Mouse (Mus musculus) layer of hippocampus, postnatal 10 days (tissue): ENCODE data around the gene Gm38431. TPM values are rescaled to one million over a fixed set of nuclear protein-coding genes. Genes with fewer than 3 reads are reported as not detected.

Experiments used
- DNase-seq, 2 experiments: peaks; one replicate each; pipeline ENCODE4 v3.0.0; 2021; ENCODE audit warnings: low spot score in 2 of 2
- long read RNA-seq: library from polyadenylated mRNA; stranded (forward); transcript quantifications from one replicate; pipeline ENCODE4 v2.0.0, GENCODE M21; 2023
- total RNA-seq, 2 experiments: library from RNA; stranded (reverse); gene quantifications; 2 replicates each; pipeline ENCODE4 v1.2.3; 2021

The Gm38431 gene
- total RNA-seq: 1 to 10 TPM; 2.4 to 3.4 TPM
- long read RNA-seq, partial matches to known transcripts: 0 of 1 reads
- long read RNA-seq, other reads (novel, unspliced or antisense): 1 of 1 reads

GRCm38 (mm10) chr9:21091707-21092320 is at the start of gene Gm38431, which contains the start of gene Raver1:
TSS of gene Gm38431 (minus strand) at chr9:21091997.
TSS of gene Raver1 (minus strand) at chr9:21092008.
- DNase-seq: peak; percentile 94 to 96

GRCm38 (mm10) chr9:21138386-21138785 is 46.6 kb upstream of the Gm38431 start:
- no peak for DNase-seq

- peak; percentile 65 to 69 for DNase-seq
These were observed 45.4 kb upstream of the Gm38431 start for GRCm38 (mm10) chr9:21137229-21137628.

- no peak for DNase-seq
These were observed 44.6 kb upstream of the Gm38431 start for GRCm38 (mm10) chr9:21136401-21136800.

DNA sequence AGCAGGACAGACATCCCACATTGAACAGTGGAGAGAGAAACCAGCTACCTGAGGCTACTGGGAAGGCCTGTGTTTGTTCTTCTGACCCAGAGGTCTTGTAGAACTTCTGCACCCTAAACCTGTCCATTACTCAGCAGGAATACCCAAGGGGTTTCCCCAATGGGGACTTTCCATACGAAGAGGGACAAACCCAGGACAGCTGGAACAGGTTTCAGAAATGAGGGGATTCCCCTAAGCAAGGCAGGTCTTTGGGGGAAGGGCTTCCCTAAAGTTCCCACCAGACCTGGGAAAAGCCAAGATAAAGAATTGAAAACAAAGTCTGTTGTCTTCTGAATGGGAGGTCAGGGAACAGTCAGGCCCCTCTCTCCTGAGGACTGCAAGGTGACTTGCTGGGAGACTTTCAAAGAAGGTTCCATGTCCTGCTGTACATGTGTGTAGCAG is 44.2 kb upstream of the Gm38431 start:
- DNase-seq: no peak

DNA sequence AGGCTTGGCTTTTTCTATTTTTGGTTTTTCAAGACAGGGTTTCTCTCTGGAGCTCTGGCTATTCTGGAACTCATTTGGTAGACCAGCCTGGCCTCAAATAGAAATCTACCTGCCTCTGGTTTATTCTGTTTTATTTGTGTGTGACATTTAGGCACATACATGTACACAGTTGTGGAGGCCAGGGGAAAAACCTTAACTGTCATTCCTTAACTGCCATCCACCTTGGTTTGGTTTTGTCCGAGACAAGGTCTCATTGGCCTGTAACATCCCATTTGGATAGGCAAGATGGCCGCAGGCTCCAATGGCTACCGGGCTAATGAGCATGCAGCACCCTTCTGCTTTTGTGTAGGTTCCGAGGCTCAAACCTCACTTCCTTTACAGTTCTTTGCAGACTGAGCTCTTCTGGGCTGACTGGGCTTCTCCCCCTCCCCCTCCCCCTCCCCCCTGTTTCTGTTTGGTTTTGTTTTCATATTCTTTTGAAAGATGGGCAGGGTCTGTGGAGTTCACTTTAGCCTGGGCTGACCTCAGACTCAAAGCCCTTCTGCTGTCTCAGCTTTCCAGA is 43.6 kb upstream of the Gm38431 start:
- DNase-seq: no peak

DNA sequence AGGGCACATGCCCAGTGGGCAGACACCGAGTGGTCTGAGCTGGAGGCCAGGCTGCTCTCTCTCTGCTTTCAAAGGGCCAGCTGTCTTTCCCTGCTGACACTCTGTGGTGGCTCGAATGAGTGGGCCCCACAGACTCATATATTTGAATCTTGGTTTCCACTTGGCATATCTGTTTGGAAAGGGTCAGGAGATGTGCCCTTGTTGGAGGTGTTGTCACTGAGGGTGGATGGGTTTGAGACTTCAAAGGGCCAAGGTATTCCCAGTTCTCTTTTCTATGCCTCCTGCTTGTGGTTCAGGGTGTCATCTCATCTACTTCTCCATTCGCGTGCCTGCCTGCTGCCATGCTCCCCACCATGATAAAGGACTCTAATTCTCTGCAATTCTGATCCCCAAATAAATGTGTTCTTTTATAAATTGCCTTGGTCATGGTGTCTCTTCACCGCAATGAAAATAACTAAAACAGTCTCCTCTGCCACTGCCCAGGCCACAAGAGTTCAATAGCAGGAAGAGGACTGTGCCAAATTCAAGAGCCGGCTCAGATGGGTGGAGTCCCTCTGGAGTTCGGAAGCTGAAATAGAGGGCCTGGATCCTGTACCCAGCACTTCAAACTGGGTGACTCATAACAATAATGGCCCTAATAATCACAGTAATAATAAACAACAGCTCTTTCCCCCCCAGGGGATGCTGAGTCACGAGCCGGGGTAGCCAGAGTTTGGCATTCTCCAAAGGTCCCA is 43.0 kb upstream of the Gm38431 start:
- no peak for DNase-seq

- DNase-seq: no peak
These were observed 41.4 kb upstream of the Gm38431 start for GRCm38 (mm10) chr9:21133064-21133707.

DNA sequence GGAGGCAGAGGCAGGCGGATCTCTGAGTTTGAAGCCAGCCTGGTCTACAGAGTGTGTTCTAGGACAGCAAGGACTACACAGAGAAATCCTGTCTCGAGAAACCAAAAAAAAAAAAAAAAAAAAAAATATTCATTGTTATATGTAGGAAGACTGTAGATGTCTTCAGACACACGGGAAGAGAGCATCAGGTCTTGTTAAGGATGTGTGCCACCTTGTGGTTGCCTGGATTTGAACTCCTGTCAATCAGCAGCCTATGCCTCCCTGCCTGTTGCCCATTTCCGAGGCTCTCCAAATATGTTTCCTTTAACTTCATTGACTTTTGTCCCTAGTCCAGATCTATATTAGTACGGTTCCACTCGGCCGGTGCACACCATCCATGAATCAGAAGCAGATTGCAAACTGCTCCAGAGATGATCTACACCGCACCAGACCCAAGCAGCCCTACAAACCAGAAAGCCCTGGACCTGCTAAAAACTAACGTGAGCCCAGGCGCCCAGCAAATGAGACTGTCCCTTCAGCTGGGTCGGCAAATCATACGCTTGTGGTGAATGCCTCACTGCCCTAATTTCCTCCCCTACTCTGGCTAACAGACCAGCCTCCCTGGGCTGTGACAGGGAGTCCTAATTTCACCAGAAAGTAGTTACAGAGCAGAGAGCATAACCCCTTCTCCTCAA is 40.4 kb upstream of the Gm38431 start:
- no peak for DNase-seq

DNA sequence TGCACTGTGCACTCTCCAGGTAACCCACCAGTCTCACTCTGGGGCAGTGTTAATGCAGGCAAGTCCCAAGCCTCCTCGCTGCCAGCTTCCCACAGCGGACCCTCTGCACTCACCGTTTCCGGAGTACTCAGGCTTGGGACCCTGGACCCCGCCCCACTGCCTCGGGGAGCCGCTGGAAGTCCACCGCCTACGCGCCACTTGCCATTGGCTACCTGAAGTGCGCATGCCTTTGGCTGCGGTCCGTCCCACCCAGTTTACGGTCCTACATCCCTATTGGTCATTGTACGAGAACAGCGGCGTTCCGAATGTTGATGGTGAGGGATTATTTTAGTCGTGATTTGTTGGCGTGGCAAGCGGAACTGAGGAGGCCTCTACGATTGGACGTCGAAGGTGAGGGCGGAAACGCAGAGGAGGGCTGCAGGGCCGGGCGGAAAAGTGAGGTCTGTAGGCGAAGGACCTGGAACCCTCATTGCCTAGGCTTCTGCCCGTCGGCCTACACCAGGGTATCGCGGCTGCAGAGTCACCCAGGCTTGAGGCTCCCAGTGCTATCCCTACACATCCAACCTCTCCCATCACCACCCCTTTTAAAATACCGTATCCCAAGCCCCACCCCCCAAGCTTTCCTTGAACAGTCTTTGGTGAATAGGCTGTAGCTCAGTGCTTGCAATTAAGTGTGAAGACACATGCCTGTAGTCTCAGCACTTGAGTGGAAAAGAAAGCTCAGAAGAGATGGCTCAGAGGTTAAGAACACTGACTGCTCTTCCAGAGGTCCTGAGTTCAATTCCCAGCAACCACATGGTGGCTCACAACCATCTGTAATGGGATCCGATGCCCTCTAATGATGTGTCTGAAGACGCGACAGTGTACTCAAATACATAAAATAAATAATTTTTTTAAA is 39.5 kb upstream of the Gm38431 start, which contains the start of gene Tyk2:
Gene Tyk2, minus strand, starts transcription at position 185 of the 898 bp plus-strand sequence.
- peak; percentile 84 to 90 for DNase-seq

DNA sequence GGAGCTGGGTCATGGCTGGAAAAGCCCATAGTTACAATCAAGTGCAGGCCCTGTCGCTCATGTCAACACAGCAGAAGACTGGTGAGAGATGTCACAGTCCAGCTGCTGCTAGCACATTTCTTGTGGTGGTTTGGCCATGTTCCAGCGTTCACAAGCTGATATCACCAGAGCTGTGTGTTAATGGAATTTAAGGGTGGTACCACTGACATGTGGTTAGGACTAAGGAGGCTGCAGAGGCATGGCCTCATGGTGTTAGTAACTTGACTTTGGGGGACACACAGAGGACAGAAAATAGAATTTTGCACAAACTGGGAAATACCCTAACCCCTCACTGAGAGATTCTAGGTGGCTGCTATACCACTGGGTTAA is 34.4 kb upstream of the Gm38431 start:
- DNase-seq: no peak

GRCm38 (mm10) chr9:21125502-21126258 is 33.9 kb upstream of the Gm38431 start:
- DNase-seq: no peak

- no peak for DNase-seq
These were observed 33.0 kb upstream of the Gm38431 start for GRCm38 (mm10) chr9:21124837-21125236.

DNA sequence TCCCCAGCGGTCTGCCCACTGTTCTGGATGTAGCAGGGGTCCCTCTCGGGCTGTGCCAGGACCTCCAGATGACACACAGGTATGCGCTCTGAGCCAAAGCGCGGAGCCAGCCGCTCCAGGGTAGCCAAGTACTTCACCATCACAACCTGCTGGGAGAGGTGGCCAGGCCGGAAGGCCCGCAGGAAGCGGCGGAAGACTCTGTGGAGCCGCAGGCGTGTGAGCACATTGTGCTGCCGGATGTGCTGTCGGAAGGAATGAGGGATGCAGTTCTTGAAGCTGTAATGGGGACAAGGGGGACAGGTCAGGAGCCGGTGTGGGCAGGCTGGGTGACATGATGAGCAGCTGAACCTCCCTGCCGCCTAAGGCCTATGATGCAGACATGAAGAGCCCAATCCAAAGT is 29.7 kb upstream of the Gm38431 start:
- no peak for DNase-seq

GRCm38 (mm10) chr9:21117073-21117472 is 25.3 kb upstream of the Gm38431 start:
- no peak for DNase-seq

GRCm38 (mm10) chr9:21115105-21115504 is 23.3 kb upstream of the Gm38431 start:
- DNase-seq: no peak

- no peak for DNase-seq
These were observed 22.4 kb upstream of the Gm38431 start for GRCm38 (mm10) chr9:21114190-21114589.

GRCm38 (mm10) chr9:21113751-21114150 is 22.0 kb upstream of the Gm38431 start:
- DNase-seq: no peak

- no peak for DNase-seq
These were observed 15.9 kb upstream of the Gm38431 start for GRCm38 (mm10) chr9:21107607-21108237.
